In genomic region chr11:93762832-93763530, GRCm38 (mm10) we compare ENCODE assay signal across 9 mouse cellular contexts.
DNase-seq lines count a peak whose midpoint lies in the region; ATAC-seq lines count a peak whose summit lies in the region.
"Had no signal": no experiment of that assay in that cellular context is flagged by ENCODE, and none has a peak within 500 bp of the region (broad histone marks: within the 10 kb centered on the region; RNA-seq: fewer than 3 reads in every experiment).

No protein-coding gene starts in this region.

- no peak overlapping the region for H3K9ac ChIP-seq in neural tube, embryonic 15.5 days (replicated peaks)

- no peak overlapping the region for H3K27ac ChIP-seq in heart, embryonic 10.5 days
- H3K27ac ChIP-seq in neural tube, embryonic 15.5 days (replicated peaks): no peak overlapping the region
- H3K27ac ChIP-seq: macrophage had no signal

- intact Hi-C loops in left cerebral cortex, postnatal 4 days (cut with DNase I): no loop called here

- peak overlapping the region; percentile 54 for H3K4me2 ChIP-seq in neural tube, embryonic 15.5 days

- ATAC-seq in neural tube, embryonic 15.5 days (ENCODE audit: low FRiP score): peak; percentile 69; the same call in 1 of the 2 replicates
- no peak for ATAC-seq in inflammation-experienced regulatory T-cells, adult 6 months

- peaks cover 6% of the 10 kb centered on the region; the same call in 1 of the 2 replicates for H3K4me1 ChIP-seq in heart, embryonic 10.5 days
- peaks cover 9% of the 10 kb centered on the region; the same call in 1 of the 2 replicates for H3K4me1 ChIP-seq in neural tube, embryonic 15.5 days

- 21% methylated on average over 18 of the region's 18 CpGs for WGBS in heart, embryonic 10.5 days
- 20% methylated on average over 18 of the region's 18 CpGs for WGBS in neural tube, embryonic 15.5 days

- peak overlapping the region; percentile 24 for H3K4me3 ChIP-seq in heart, embryonic 10.5 days
- H3K4me3 ChIP-seq in neural tube, embryonic 15.5 days (replicated peaks): peak overlapping the region; percentile 20; the same call in 1 of the 2 replicates

- H3K9me3 ChIP-seq in heart, embryonic 10.5 days: no peaks in the 10 kb centered on the region
- no peaks in the 10 kb centered on the region for H3K9me3 ChIP-seq in neural tube, embryonic 15.5 days (replicated peaks)

- H3K36me3 ChIP-seq in heart, embryonic 10.5 days: no peaks in the 10 kb centered on the region
- H3K36me3 ChIP-seq in neural tube, embryonic 15.5 days: no peaks in the 10 kb centered on the region

- peaks cover 17% of the 10 kb centered on the region for H3K27me3 ChIP-seq in heart, embryonic 10.5 days (ENCODE audit: insufficient read depth, poor library complexity, severe bottlenecking)
- H3K27me3 ChIP-seq in neural tube, embryonic 15.5 days (replicated peaks): no peaks in the 10 kb centered on the region

- no peak for DNase-seq in heart, embryonic 10.5 days (ENCODE audit: low spot score)
- DNase-seq in heart, adult 9 months (ENCODE audit: low spot score in 2 of 2): no peak
- DNase-seq in cerebellum, postnatal 10 days: peak; percentile 75 to 77
- peak; percentile 45 to 46 for DNase-seq in frontal cortex, postnatal 10 days (ENCODE audit: low spot score in 2 of 2)
- DNase-seq in kidney, adult 9 months: peak; percentile 79
- peak; percentile 49 for DNase-seq in left cerebral cortex, postnatal 4 days

Comparison
In these comparisons a context has a peak if more than half of its experiments do, and no peak if none do; other contexts are left out.
1. DNase-seq: peak in cerebellum, postnatal 10 days (2 of 2), frontal cortex, postnatal 10 days (2 of 2), kidney, adult 9 months (single experiment) and left cerebral cortex, postnatal 4 days (single experiment); none in heart, embryonic 10.5 days (single experiment) and heart, adult 9 months (0 of 2).